In the genomic region with DNA sequence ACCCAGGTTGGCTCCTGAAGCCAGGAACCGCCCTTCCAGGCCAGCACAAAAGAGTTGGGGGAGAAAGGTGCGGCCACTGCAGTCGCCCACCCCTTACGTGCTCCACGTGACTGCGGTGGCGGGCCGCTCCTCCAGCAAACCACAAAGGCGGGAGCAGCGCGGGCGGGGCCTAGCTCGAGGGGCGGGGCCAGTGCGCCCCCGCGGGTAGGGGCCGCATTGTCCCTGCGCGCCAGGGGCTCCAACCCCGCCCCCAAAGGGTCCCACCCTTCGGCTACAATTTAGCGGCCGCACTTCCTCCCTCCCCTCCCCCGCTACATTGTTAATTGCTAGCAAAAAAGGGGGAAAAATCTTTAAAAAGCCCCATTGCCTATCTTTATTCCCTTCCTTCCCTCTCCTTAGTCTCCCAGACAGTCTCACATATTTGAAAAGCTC, we compare ENCODE assay signal across 8 mouse cellular contexts. TPM values are rescaled to one million over a fixed set of nuclear protein-coding genes. Genes with fewer than 3 reads are reported as not detected.
DNase-seq lines count a peak whose midpoint lies in the region; ATAC-seq and TF ChIP-seq lines count a peak whose summit lies in the region.

No protein-coding gene starts in this region.

- peak overlapping the region; percentile 89 for H3K4me2 ChIP-seq in forebrain, embryonic 14.5 days (ENCODE audit: low read length)
- peak overlapping the region; percentile 89 for H3K4me2 ChIP-seq in lung, postnatal 0 days (replicated peaks; ENCODE audit: low read depth, low read length)

- peak overlapping the region; percentile 87 for H3K9ac ChIP-seq in ES-E14 (ENCODE audit: insufficient read depth, low read depth, low read length, poor library complexity, severe bottlenecking)
- peak overlapping the region; percentile 98 for H3K9ac ChIP-seq in forebrain, embryonic 14.5 days (ENCODE audit: low read length)
- H3K9ac ChIP-seq in lung, postnatal 0 days (replicated peaks; ENCODE audit: low read depth): peak overlapping the region; percentile 74

- peak; percentile 91 for DNase-seq in ES-E14 (ENCODE audit: low read depth, low spot score)
- peak; percentile 86 for DNase-seq in c-Kit-positive CD71-positive TER-119-positive erythroid progenitor cells, embryonic 14.5 days (ENCODE audit: low spot score)
- DNase-seq in forebrain, embryonic 14.5 days (ENCODE audit: low spot score): peak; percentile 95
- DNase-seq in heart, postnatal 25 days (ENCODE audit: low spot score): peak; percentile 84
- DNase-seq in layer of hippocampus, postnatal 10 days (ENCODE audit: low spot score in 2 of 2): peak; percentile 81 to 90
- DNase-seq in lung, postnatal 0 days (ENCODE audit: low spot score): peak; percentile 80
- peak; percentile 91 for DNase-seq in ovary, postnatal 36 days (ENCODE audit: low spot score)
- DNase-seq in thymus, postnatal 4 days: peak; percentile 97

- peaks cover 6 to 8% of the 10 kb centered on the region in 2 experiments; a peak in 3 of 4 replicates for H3K4me1 ChIP-seq in ES-E14 (ENCODE audit: control insufficient read depth in 2 of 2, insufficient read depth in 2 of 2, low read length in 2 of 2, poor library complexity in 1 of 2)
- peaks cover 28% of the 10 kb centered on the region for H3K4me1 ChIP-seq in forebrain, embryonic 14.5 days (ENCODE audit: control insufficient read depth, insufficient read depth, low read length)
- peaks cover 9% of the 10 kb centered on the region; the same call in 1 of the 2 replicates for H3K4me1 ChIP-seq in lung, postnatal 0 days (ENCODE audit: insufficient read depth, low read depth, low read length)

- WGBS in forebrain, embryonic 14.5 days: under 1% methylated on average over 24 of the region's 25 CpGs
- 1% methylated on average over 21 of the region's 25 CpGs for WGBS in lung, postnatal 0 days

- peak overlapping the region; percentile 83 for H3K27ac ChIP-seq in ES-E14 (ENCODE audit: insufficient read depth, low read depth, low read length, poor library complexity, severe bottlenecking)
- peak overlapping the region; percentile 97 for H3K27ac ChIP-seq in forebrain, embryonic 14.5 days (ENCODE audit: low read depth, low read length)
- H3K27ac ChIP-seq in lung, postnatal 0 days (ENCODE audit: low read length): peak overlapping the region; percentile 90

- H3K4me3 ChIP-seq in ES-E14 (ENCODE audit: insufficient read depth in 1 of 2, low read depth in 1 of 2, low read length in 2 of 2, poor library complexity in 1 of 2, severe bottlenecking in 1 of 2): peak overlapping the region; percentile 88 to 96
- H3K4me3 ChIP-seq in forebrain, embryonic 14.5 days (ENCODE audit: low read depth, low read length): peak overlapping the region; percentile 77
- H3K4me3 ChIP-seq in lung, postnatal 0 days (ENCODE audit: low read depth, low read length): peak overlapping the region; percentile 61

- no peak for TF ChIP-seq EP300 in lung, postnatal 0 days (IDR thresholded peaks at IDR 0.05)

- peak; percentile 52 for ATAC-seq in forebrain, embryonic 14.5 days
- ATAC-seq in lung, postnatal 0 days: peak; percentile 15

- no peak for TF ChIP-seq CTCF in lung, postnatal 0 days (IDR thresholded peaks at IDR 0.05)

- H3K9me3 ChIP-seq in ES-E14 (ENCODE audit: control insufficient read depth, insufficient read depth, low read depth, low read length): no peaks in the 10 kb centered on the region
- no peaks in the 10 kb centered on the region for H3K9me3 ChIP-seq in forebrain, embryonic 14.5 days (replicated peaks; ENCODE audit: control insufficient read depth, low read length)
- no peaks in the 10 kb centered on the region for H3K9me3 ChIP-seq in lung, postnatal 0 days (ENCODE audit: low read length)

- intact Hi-C loops in heart, postnatal 25 days (cut with DNase I): loop anchor here (1.0 to 10.0 kb wide), 3 partner anchors 35 to 148 kb away; partner anchors contain the start of genes Mrps18b, Ppp1r10 and Prr3

- in situ Hi-C loops in ES-E14 (cut with MboI; ENCODE audit: low sequenced_read_pairs in 2 of 2, unreplicated experiment in 2 of 2): no loop called here

- H3K36me3 ChIP-seq in ES-E14 (ENCODE audit: control insufficient read depth, insufficient read depth, low read length, poor library complexity, severe bottlenecking): peaks cover 35% of the 10 kb centered on the region
- peaks cover 48% of the 10 kb centered on the region for H3K36me3 ChIP-seq in forebrain, embryonic 14.5 days (ENCODE audit: control insufficient read depth, insufficient read depth, low read length)
- H3K36me3 ChIP-seq in lung, postnatal 0 days (ENCODE audit: insufficient read depth, low read length): peaks cover 30% of the 10 kb centered on the region

- no peaks in the 10 kb centered on the region for H3K27me3 ChIP-seq in forebrain, embryonic 14.5 days (replicated peaks; ENCODE audit: control insufficient read depth, insufficient read depth, low read length)
- no peaks in the 10 kb centered on the region for H3K27me3 ChIP-seq in lung, postnatal 0 days (replicated peaks; ENCODE audit: insufficient read depth, low read length)

TF ChIP-seq in ES-E14, 5 proteins besides CTCF, POLR2A, EP300 and RAD21:
- TF ChIP-seq MAFK (IDR thresholded peaks at IDR 0.05; ENCODE audit: insufficient read depth, low read depth, low read length) (no peak), CHD2 (IDR thresholded peaks at IDR 0.05; ENCODE audit: low read depth, low read length) (no peak), ZNF384 (IDR thresholded peaks at IDR 0.05; ENCODE audit: low read depth, low read length) (no peak), HCFC1 (IDR thresholded peaks at IDR 0.05; ENCODE audit: borderline replicate concordance, insufficient read depth, low read length) (no peak), ZC3H11A (IDR thresholded peaks at IDR 0.05; ENCODE audit: borderline replicate concordance, low read depth, low read length) (no peak)

RNA-seq across cellular contexts. Expression of gene Tubb5, which starts 1.1 kb away (rescaled TPM):
- 1,077 and 1,157 TPM in 2 replicates for total RNA-seq in ES-E14 (2012; rRNA removed)
- polyA plus RNA-seq in forebrain, embryonic 14.5 days (2014; fragmentation: Nextera tagmentation; extraction: Ambion mirVana): 2,004 and 2,051 TPM in 2 replicates
- total RNA-seq in heart, postnatal 25 days (2021): 100 to 1,000 TPM; 102 to 103 TPM
- total RNA-seq in layer of hippocampus, postnatal 10 days (2021): 1,000 to 10,000 TPM; 1,119 to 1,208 TPM
- 292 and 298 TPM in 2 replicates for polyA plus RNA-seq in lung, postnatal 0 days (2015; fragmentation: Nextera tagmentation; extraction: Ambion mirVana)

RNA-seq across cellular contexts. Expression of gene Mdc1, which starts 4.3 kb away (rescaled TPM):
- total RNA-seq in ES-E14 (2012; rRNA removed): 23.8 and 31.7 TPM in 2 replicates
- 12.2 and 14.4 TPM in 2 replicates for polyA plus RNA-seq in forebrain, embryonic 14.5 days (2014; fragmentation: Nextera tagmentation; extraction: Ambion mirVana)
- 10 to 100 TPM; 11.8 to 14.6 TPM for total RNA-seq in heart, postnatal 25 days (2021)
- 10 to 100 TPM; 15.8 to 16.2 TPM for total RNA-seq in layer of hippocampus, postnatal 10 days (2021)
- 2.8 and 3.1 TPM in 2 replicates for polyA plus RNA-seq in lung, postnatal 0 days (2015; fragmentation: Nextera tagmentation; extraction: Ambion mirVana)

RNA-seq across cellular contexts. Expression of gene Flot1, which starts 14.0 kb away (rescaled TPM):
- total RNA-seq in ES-E14 (2012; rRNA removed): 31.6 and 34.6 TPM in 2 replicates
- 68.5 and 78.2 TPM in 2 replicates for polyA plus RNA-seq in forebrain, embryonic 14.5 days (2014; fragmentation: Nextera tagmentation; extraction: Ambion mirVana)
- 100 to 1,000 TPM; 125 to 141 TPM for total RNA-seq in heart, postnatal 25 days (2021)
- total RNA-seq in layer of hippocampus, postnatal 10 days (2021): 100 to 1,000 TPM; 163 to 172 TPM
- polyA plus RNA-seq in lung, postnatal 0 days (2015; fragmentation: Nextera tagmentation; extraction: Ambion mirVana): 106 and 117 TPM in 2 replicates

RNA-seq across cellular contexts. Expression of gene Ier3, which starts 15.5 kb away (rescaled TPM):
- total RNA-seq in ES-E14 (2012; rRNA removed): 29.3 and 32.3 TPM in 2 replicates
- polyA plus RNA-seq in forebrain, embryonic 14.5 days (2014; fragmentation: Nextera tagmentation; extraction: Ambion mirVana): 4.6 and 5.0 TPM in 2 replicates
- 10 to 100 TPM; 21.7 to 39.7 TPM for total RNA-seq in heart, postnatal 25 days (2021)
- total RNA-seq in layer of hippocampus, postnatal 10 days (2021): 1 to 10 TPM; 4.3 to 4.6 TPM
- polyA plus RNA-seq in lung, postnatal 0 days (2015; fragmentation: Nextera tagmentation; extraction: Ambion mirVana): 205 and 234 TPM in 2 replicates

RNA-seq across cellular contexts. Expression of gene Nrm, which starts 24.1 kb away (rescaled TPM):
- total RNA-seq in ES-E14 (2012; rRNA removed): 24.7 and 43.0 TPM in 2 replicates
- polyA plus RNA-seq in forebrain, embryonic 14.5 days (2014; fragmentation: Nextera tagmentation; extraction: Ambion mirVana): 23.9 and 29.6 TPM in 2 replicates
- 1 to 10 TPM; 2.3 to 2.8 TPM for total RNA-seq in heart, postnatal 25 days (2021)
- 1 to 10 TPM; 5.2 to 5.7 TPM for total RNA-seq in layer of hippocampus, postnatal 10 days (2021)
- 21.4 and 22.9 TPM in 2 replicates for polyA plus RNA-seq in lung, postnatal 0 days (2015; fragmentation: Nextera tagmentation; extraction: Ambion mirVana)

Comparison
In these comparisons a context has a peak if more than half of its experiments do, and no peak if none do; other contexts are left out.
1. Peak in every context shown above with its lines: DNase-seq, ATAC-seq, H3K4me3 ChIP-seq and H3K27ac ChIP-seq.
2. RNA of gene Tubb5, which starts 1.1 kb away (total RNA-seq): 1,119 to 1,208 TPM in layer of hippocampus, postnatal 10 days and 1,077 to 1,157 TPM in ES-E14; 102 to 103 TPM in heart, postnatal 25 days; every median in the first group is over 10 times any median in the second.